Mouse (Mus musculus) heart, embryonic 16.5 days (tissue): Measurements from ENCODE around the gene Atg16l2. TPM values are rescaled to one million over a fixed set of nuclear protein-coding genes. Genes with fewer than 3 reads are reported as not detected.

Source experiments
- polyA plus RNA-seq: library from polyadenylated mRNA; unstranded; fragments of >200 nt; fragmentation: Nextera tagmentation; extraction: Ambion mirVana; gene quantifications from 2 replicates; pipeline ENCODE4 v1.2.1, GENCODE M21; 2015

The Atg16l2 gene
- polyA plus RNA-seq, 1 experiment from 2014 or later = 35.1 TPM

Other genes with a start within 250 kb of the Atg16l2 start
- gene Fchsd2, start 209.4 kb downstream of the Atg16l2 start, polyA plus RNA-seq = 15.1 and 16.4 TPM in 2 replicates
- gene Stard10, start 14.8 kb upstream of the Atg16l2 start, polyA plus RNA-seq = 27.0 and 31.3 TPM in 2 replicates
- gene Arap1, start 45.8 kb upstream of the Atg16l2 start, polyA plus RNA-seq = 32.6 and 35.1 TPM in 2 replicates
- 2.0 and 7.8 TPM in 2 replicates for gene Gm45837, start 108.6 kb upstream of the Atg16l2 start, polyA plus RNA-seq
- 12.7 and 21.1 TPM in 2 replicates for gene Pde2a, start 119.4 kb upstream of the Atg16l2 start, polyA plus RNA-seq